ENCODE assay signal across 23 mouse cellular contexts in genomic region chr6:29406412-29406811, GRCm38 (mm10). TPM values are rescaled to one million over a fixed set of nuclear protein-coding genes. Genes with fewer than 3 reads are reported as not detected.
A peak's percentile ranks its signal among the peaks of the same experiment; 100 is the strongest.
DNase-seq lines count a peak whose midpoint lies in the region; ATAC-seq lines count a peak whose summit lies in the region.
"Had no signal": no experiment of that assay in that cellular context is flagged by ENCODE, and none has a peak within 500 bp of the region (broad histone marks: within the 10 kb centered on the region; RNA-seq: fewer than 3 reads in every experiment).

No protein-coding gene starts in this region.

- peaks cover 39% of the 10 kb centered on the region for H3K36me3 ChIP-seq in hindbrain, embryonic 13.5 days
- peaks cover 42% of the 10 kb centered on the region for H3K36me3 ChIP-seq in hindbrain, embryonic 12.5 days
- H3K36me3 ChIP-seq: liver, embryonic 12.5 days had no signal

- no peak for ATAC-seq in hindbrain, embryonic 13.5 days (ENCODE audit: low FRiP score)
- no peak for ATAC-seq in hindbrain, embryonic 12.5 days (ENCODE audit: low FRiP score)
- ATAC-seq: liver, embryonic 12.5 days had no signal

- H3K9ac ChIP-seq in hindbrain, embryonic 13.5 days, result no peak overlapping the region
- no peak overlapping the region for H3K9ac ChIP-seq in hindbrain, embryonic 12.5 days
- H3K9ac ChIP-seq: embryonic facial prominence, embryonic 13.5 days; forebrain, embryonic 12.5 days; limb, embryonic 13.5 days; liver, embryonic 12.5 days; midbrain, embryonic 12.5 days had no signal

- intact Hi-C loops in left cerebral cortex, postnatal 14 days (cut with DNase I), result no loop called here

- peaks cover 12% of the 10 kb centered on the region for H3K27me3 ChIP-seq in hindbrain, embryonic 13.5 days
- peaks cover 11% of the 10 kb centered on the region for H3K27me3 ChIP-seq in hindbrain, embryonic 12.5 days
- H3K27me3 ChIP-seq: limb, embryonic 13.5 days had no signal

- H3K27ac ChIP-seq in hindbrain, embryonic 13.5 days, result 0 out of 2 replicates have a peak overlapping the region, but pooled peaks have one; percentile 20
- H3K27ac ChIP-seq in hindbrain, embryonic 12.5 days, result no peak overlapping the region
- H3K27ac ChIP-seq: embryonic facial prominence, embryonic 13.5 days; forebrain, embryonic 12.5 days; gastrocnemius, adult 2 months; kidney, postnatal 0 days; limb, embryonic 13.5 days; liver, embryonic 12.5 days; midbrain, embryonic 12.5 days had no signal

- H3K9me3 ChIP-seq in hindbrain, embryonic 13.5 days, result no peaks in the 10 kb centered on the region
- H3K9me3 ChIP-seq in hindbrain, embryonic 12.5 days (replicated peaks), result no peaks in the 10 kb centered on the region
- H3K9me3 ChIP-seq: embryonic facial prominence, embryonic 13.5 days; forebrain, embryonic 12.5 days; limb, embryonic 13.5 days; liver, embryonic 12.5 days; midbrain, embryonic 12.5 days had no signal

- no peak overlapping the region for H3K4me3 ChIP-seq in hindbrain, embryonic 13.5 days
- H3K4me3 ChIP-seq in hindbrain, embryonic 12.5 days, result no peak overlapping the region
- H3K4me3 ChIP-seq: embryonic facial prominence, embryonic 13.5 days; erythroblast, embryonic 14.5 days; forebrain, embryonic 12.5 days; gastrocnemius, adult 2 months; limb, embryonic 13.5 days; liver, embryonic 12.5 days; midbrain, embryonic 12.5 days had no signal

- 70% methylated on average over 6 of the region's 6 CpGs for WGBS in hindbrain, embryonic 13.5 days
- WGBS in hindbrain, embryonic 12.5 days, result 72% methylated on average over 6 of the region's 6 CpGs

- peak; percentile 32 for DNase-seq in cerebellum, adult 11-12 months
- no peak for DNase-seq in cerebellum, adult 9-10 months
- DNase-seq in left cerebral cortex, postnatal 14 days (ENCODE audit: low spot score in 2 of 2), result peak; percentile 34 to 58
- DNase-seq in left cerebral cortex, adult 18-20 months (ENCODE audit: low spot score in 2 of 2), result no peak
- peak; percentile 58 for DNase-seq in telencephalon, adult 2 months (ENCODE audit: low read depth, low spot score)
- DNase-seq in c-Kit-positive CD71-positive TER-119-positive erythroid progenitor cells, embryonic 14.5 days (ENCODE audit: low spot score), result no peak
- DNase-seq: adrenal gland, postnatal 10 days; embryo, embryonic 11 days; gastrocnemius, adult 2 months; heart, postnatal 36 days; kidney, adult 2 months; lung, adult 2 months; thymus, adult 2 months had no signal

- peaks cover 4% of the 10 kb centered on the region for H3K4me1 ChIP-seq in hindbrain, embryonic 13.5 days (replicated peaks)
- no peaks in the 10 kb centered on the region for H3K4me1 ChIP-seq in hindbrain, embryonic 12.5 days

- H3K4me2 ChIP-seq in hindbrain, embryonic 13.5 days, result no peak overlapping the region
- no peak overlapping the region for H3K4me2 ChIP-seq in hindbrain, embryonic 12.5 days (replicated peaks)
- H3K4me2 ChIP-seq: embryonic facial prominence, embryonic 13.5 days; forebrain, embryonic 12.5 days; limb, embryonic 13.5 days; liver, embryonic 12.5 days; midbrain, embryonic 12.5 days had no signal

RNA-seq across cellular contexts. Expression of gene Ccdc136, which starts 10.3 kb away (rescaled TPM):
- polyA plus RNA-seq in hindbrain, embryonic 13.5 days (2015; fragmentation: Nextera tagmentation; extraction: Ambion mirVana), result 38.3 and 46.1 TPM in 2 replicates
- polyA plus RNA-seq in hindbrain, embryonic 12.5 days (2016; fragmentation: Nextera tagmentation; extraction: Ambion mirVana), result 35.6 and 36.0 TPM in 2 replicates
- 100 to 1,000 TPM in 1 of 2 experiments, 10 to 100 TPM in 1; 90.1 to 104 TPM for total RNA-seq in left cerebral cortex, postnatal 14 days (2021)
- 100 to 1,000 TPM; 105 to 113 TPM for total RNA-seq in left cerebral cortex, adult 18-20 months (2021)
- polyA plus RNA-seq: erythroblast, embryonic 14.5 days had no signal

RNA-seq across cellular contexts. Expression of gene Opn1sw, which starts 18.1 kb away (rescaled TPM):
- polyA plus RNA-seq in hindbrain, embryonic 13.5 days (2015; fragmentation: Nextera tagmentation; extraction: Ambion mirVana), result 0.26 and 0.32 TPM in 2 replicates
- 0.25 and 0.38 TPM in 2 replicates for polyA plus RNA-seq in hindbrain, embryonic 12.5 days (2016; fragmentation: Nextera tagmentation; extraction: Ambion mirVana)
- total RNA-seq in left cerebral cortex, postnatal 14 days (2021), result under 1 TPM; 0.33 to 0.66 TPM
- under 1 TPM; 0.14 to 0.30 TPM for total RNA-seq in left cerebral cortex, adult 18-20 months (2021)
- total RNA-seq: adrenal gland, postnatal 10 days; megakaryocyte, adult 5-6 weeks had no signal
- polyA plus RNA-seq: erythroblast, embryonic 14.5 days; kidney, adult 2 months had no signal

RNA-seq across cellular contexts. Expression of gene Flnc, which starts 26.6 kb away (rescaled TPM):
- polyA plus RNA-seq in hindbrain, embryonic 13.5 days (2015; fragmentation: Nextera tagmentation; extraction: Ambion mirVana), result 5.0 and 5.8 TPM in 2 replicates
- 11.8 and 14.5 TPM in 2 replicates for polyA plus RNA-seq in hindbrain, embryonic 12.5 days (2016; fragmentation: Nextera tagmentation; extraction: Ambion mirVana)
- 1 to 10 TPM; 2.0 to 2.2 TPM for total RNA-seq in left cerebral cortex, postnatal 14 days (2021)
- total RNA-seq in left cerebral cortex, adult 18-20 months (2021), result 1 to 10 TPM; 1.4 to 1.5 TPM
- total RNA-seq: megakaryocyte, adult 5-6 weeks had no signal
- polyA plus RNA-seq: erythroblast, embryonic 14.5 days had no signal

RNA-seq across cellular contexts. Expression of gene Calu, which starts 58.5 kb away (rescaled TPM):
- 164 and 168 TPM in 2 replicates for polyA plus RNA-seq in hindbrain, embryonic 13.5 days (2015; fragmentation: Nextera tagmentation; extraction: Ambion mirVana)
- 261 and 265 TPM in 2 replicates for polyA plus RNA-seq in hindbrain, embryonic 12.5 days (2016; fragmentation: Nextera tagmentation; extraction: Ambion mirVana)
- total RNA-seq in left cerebral cortex, postnatal 14 days (2021), result 10 to 100 TPM; 88.7 to 89.1 TPM
- 10 to 100 TPM; 59.4 to 62.6 TPM for total RNA-seq in left cerebral cortex, adult 18-20 months (2021)

Comparison
In these comparisons a context has a peak if more than half of its experiments do, and no peak if none do; other contexts are left out.
1. DNase-seq: peak in cerebellum, adult 11-12 months (single experiment), left cerebral cortex, postnatal 14 days (2 of 2) and telencephalon, adult 2 months (single experiment); none in cerebellum, adult 9-10 months (single experiment), left cerebral cortex, adult 18-20 months (0 of 2) and c-Kit-positive CD71-positive TER-119-positive erythroid progenitor cells, embryonic 14.5 days (single experiment).